Mouse (Mus musculus): ENCODE data around the gene Macf1. TPM values are rescaled to one million over a fixed set of nuclear protein-coding genes. Genes with fewer than 3 reads are reported as not detected.

The Macf1 gene
- 45.2 and 55.5 TPM in 2 replicates for polyA plus RNA-seq (2016; fragmentation: Nextera tagmentation; extraction: Ambion mirVana)

- no peak for DNase-seq (ENCODE audit: low spot score)
- no peaks in the 10 kb centered on the region for H3K36me3 ChIP-seq
- H3K9me3 ChIP-seq (replicated peaks): no peaks in the 10 kb centered on the region
- no peak within 1 kb of the TSS for H3K27ac ChIP-seq
- no peak within 1 kb of the TSS for H3K4me3 ChIP-seq
- H3K4me1 ChIP-seq: peaks cover 25% of the 10 kb centered on the region
- H3K27me3 ChIP-seq (ENCODE audit: low read depth, poor library complexity, severe bottlenecking): peaks cover 26% of the 10 kb centered on the region
- 75% methylated on average over 3 of the region's 3 CpGs for WGBS
These were observed at the start of gene Macf1 for GRCm38 (mm10) chr4:123684260-123684659. Gene Macf1 (minus strand): TSS chr4:123684360.

- Histone ChIP-seq H3K36me3 (peaks cover 53% of the 10 kb centered on the region), H3K27ac (no peak overlapping the region), H3K4me3 (no peak overlapping the region), H3K4me1 (no peaks in the 10 kb centered on the region), H3K27me3 (ENCODE audit: low read depth, poor library complexity, severe bottlenecking) (no peaks in the 10 kb centered on the region), H3K9me3 (replicated peaks) (no peaks in the 10 kb centered on the region)
- no peak for DNase-seq (ENCODE audit: low spot score)
- WGBS: 91% methylated on average over 9 of the region's 9 CpGs
These were observed 49.4 kb upstream of the Macf1 start for GRCm38 (mm10) chr4:123733532-123733931.

GRCm38 (mm10) chr4:123732921-123733320, 48.8 kb upstream of the Macf1 start:
- H3K9me3 ChIP-seq (replicated peaks): no peaks in the 10 kb centered on the region
- H3K4me3 ChIP-seq: no peak overlapping the region
- no peak overlapping the region for H3K27ac ChIP-seq
- 91% methylated on average over 2 of the region's 2 CpGs for WGBS
- no peaks in the 10 kb centered on the region for H3K27me3 ChIP-seq (ENCODE audit: low read depth, poor library complexity, severe bottlenecking)
- H3K36me3 ChIP-seq: peaks cover 47% of the 10 kb centered on the region
- no peaks in the 10 kb centered on the region for H3K4me1 ChIP-seq
- no peak for DNase-seq (ENCODE audit: low spot score)

- Histone ChIP-seq H3K4me1 (no peaks in the 10 kb centered on the region), H3K27me3 (ENCODE audit: low read depth, poor library complexity, severe bottlenecking) (no peaks in the 10 kb centered on the region), H3K27ac (no peak overlapping the region), H3K36me3 (peaks cover 42% of the 10 kb centered on the region), H3K4me3 (no peak overlapping the region), H3K9me3 (replicated peaks) (no peaks in the 10 kb centered on the region)
- DNase-seq (ENCODE audit: low spot score): no peak
- 92% methylated on average over 4 of the region's 4 CpGs for WGBS
These were observed 48.2 kb upstream of the Macf1 start for GRCm38 (mm10) chr4:123732163-123732910.

GRCm38 (mm10) chr4:123721761-123722160, 37.6 kb upstream of the Macf1 start:
- H3K4me1 ChIP-seq: peaks cover 10% of the 10 kb centered on the region
- no peaks in the 10 kb centered on the region for H3K27me3 ChIP-seq (ENCODE audit: low read depth, poor library complexity, severe bottlenecking)
- H3K9me3 ChIP-seq (replicated peaks): no peaks in the 10 kb centered on the region
- H3K36me3 ChIP-seq: no peaks in the 10 kb centered on the region
- H3K4me3 ChIP-seq: no peak overlapping the region
- no peak for DNase-seq (ENCODE audit: low spot score)
- 90% methylated on average over 4 of the region's 4 CpGs for WGBS
- H3K27ac ChIP-seq: no peak overlapping the region

GRCm38 (mm10) chr4:123718434-123718780, 34.2 kb upstream of the Macf1 start:
- H3K4me1 ChIP-seq: peaks cover 10% of the 10 kb centered on the region
- peaks cover 25% of the 10 kb centered on the region for H3K36me3 ChIP-seq
- no peaks in the 10 kb centered on the region for H3K9me3 ChIP-seq (replicated peaks)
- peak overlapping the region; percentile 86 for H3K27ac ChIP-seq
- DNase-seq (ENCODE audit: low spot score): no peak
- H3K27me3 ChIP-seq (ENCODE audit: low read depth, poor library complexity, severe bottlenecking): no peaks in the 10 kb centered on the region
- H3K4me3 ChIP-seq: peak overlapping the region; percentile 87
- 30% methylated on average over 7 of the region's 7 CpGs for WGBS

GRCm38 (mm10) chr4:123717574-123718433, 33.6 kb upstream of the Macf1 start, which contains the start of gene Ndufs5:
Gene Ndufs5 (minus strand): TSS chr4:123718202.
- no peaks in the 10 kb centered on the region for H3K9me3 ChIP-seq (replicated peaks)
- peak within 1 kb of the TSS; percentile 86 for H3K27ac ChIP-seq
- peak within 1 kb of the TSS; percentile 87 for H3K4me3 ChIP-seq
- H3K27me3 ChIP-seq (ENCODE audit: low read depth, poor library complexity, severe bottlenecking): no peaks in the 10 kb centered on the region
- H3K36me3 ChIP-seq: peaks cover 30% of the 10 kb centered on the region
- WGBS: under 1% methylated on average over 40 of the region's 40 CpGs
- peaks cover 10% of the 10 kb centered on the region for H3K4me1 ChIP-seq
- peak; percentile 98 for DNase-seq (ENCODE audit: low spot score)

GRCm38 (mm10) chr4:123712431-123712830, 28.3 kb upstream of the Macf1 start:
- Histone ChIP-seq H3K4me3 (no peak overlapping the region), H3K36me3 (peaks cover 48% of the 10 kb centered on the region), H3K27ac (no peak overlapping the region), H3K27me3 (ENCODE audit: low read depth, poor library complexity, severe bottlenecking) (no peaks in the 10 kb centered on the region), H3K9me3 (replicated peaks) (no peaks in the 10 kb centered on the region), H3K4me1 (peaks cover 5% of the 10 kb centered on the region)
- no peak for DNase-seq (ENCODE audit: low spot score)
- 88% methylated on average over 3 of the region's 3 CpGs for WGBS

- no peaks in the 10 kb centered on the region for H3K9me3 ChIP-seq (replicated peaks)
- DNase-seq (ENCODE audit: low spot score): no peak
- H3K27ac ChIP-seq: no peak overlapping the region
- no peak overlapping the region for H3K4me3 ChIP-seq
- no peaks in the 10 kb centered on the region for H3K4me1 ChIP-seq
- H3K27me3 ChIP-seq (ENCODE audit: low read depth, poor library complexity, severe bottlenecking): no peaks in the 10 kb centered on the region
- WGBS: 92% methylated on average over 5 of the region's 5 CpGs
- peaks cover 15% of the 10 kb centered on the region for H3K36me3 ChIP-seq
These were observed 23.2 kb upstream of the Macf1 start for GRCm38 (mm10) chr4:123707340-123707739.

GRCm38 (mm10) chr4:123705340-123705739, 21.2 kb upstream of the Macf1 start:
- Histone ChIP-seq H3K27me3 (ENCODE audit: low read depth, poor library complexity, severe bottlenecking) (no peaks in the 10 kb centered on the region), H3K36me3 (no peaks in the 10 kb centered on the region), H3K9me3 (replicated peaks) (no peaks in the 10 kb centered on the region), H3K27ac (no peak overlapping the region), H3K4me3 (no peak overlapping the region), H3K4me1 (no peaks in the 10 kb centered on the region)
- DNase-seq (ENCODE audit: low spot score): no peak
- 85% methylated on average over 2 of the region's 2 CpGs for WGBS

- Histone ChIP-seq H3K4me1 (0 out of 2 replicates have a peak, but pooled peaks cover 3% of the 10 kb centered on the region), H3K36me3 (no peaks in the 10 kb centered on the region), H3K27me3 (ENCODE audit: low read depth, poor library complexity, severe bottlenecking) (no peaks in the 10 kb centered on the region), H3K9me3 (replicated peaks) (no peaks in the 10 kb centered on the region), H3K27ac (no peak overlapping the region), H3K4me3 (no peak overlapping the region)
- DNase-seq (ENCODE audit: low spot score): no peak
- 85% methylated on average over 12 of the region's 12 CpGs for WGBS
These were observed 9.2 kb upstream of the Macf1 start for GRCm38 (mm10) chr4:123693384-123693783.

GRCm38 (mm10) chr4:123692071-123692470, 7.9 kb upstream of the Macf1 start:
- no peak overlapping the region for H3K27ac ChIP-seq
- H3K4me1 ChIP-seq: peaks cover 8% of the 10 kb centered on the region
- H3K27me3 ChIP-seq (ENCODE audit: low read depth, poor library complexity, severe bottlenecking): no peaks in the 10 kb centered on the region
- no peak overlapping the region for H3K4me3 ChIP-seq
- no peak for DNase-seq (ENCODE audit: low spot score)
- H3K9me3 ChIP-seq (replicated peaks): no peaks in the 10 kb centered on the region
- H3K36me3 ChIP-seq: no peaks in the 10 kb centered on the region
- WGBS: 81% methylated on average over 3 of the region's 3 CpGs

GRCm38 (mm10) chr4:123690311-123690710, 6.2 kb upstream of the Macf1 start:
- WGBS: 88% methylated on average over 10 of the region's 10 CpGs
- no peaks in the 10 kb centered on the region for H3K9me3 ChIP-seq (replicated peaks)
- no peak overlapping the region for H3K4me3 ChIP-seq
- peaks cover 16% of the 10 kb centered on the region for H3K27me3 ChIP-seq (ENCODE audit: low read depth, poor library complexity, severe bottlenecking)
- DNase-seq (ENCODE audit: low spot score): no peak
- peaks cover 19% of the 10 kb centered on the region for H3K4me1 ChIP-seq
- no peak overlapping the region for H3K27ac ChIP-seq
- H3K36me3 ChIP-seq: no peaks in the 10 kb centered on the region

All from limb, embryonic 10.5 days (tissue).